Mouse (Mus musculus) embryonic facial prominence, embryonic 12.5 days (tissue): ENCODE data around the gene Cbfa2t2. TPM values are rescaled to one million over a fixed set of nuclear protein-coding genes. Genes with fewer than 3 reads are reported as not detected.

Source experiments
- ATAC-seq: fragments of 200-750 bp; cut with Nextera tagmentation; 2 replicates; pipeline ENCODE4 v1.8.0; 2017; ENCODE audit not compliant: insufficient number of reproducible peaks, insufficient read depth, low FRiP score, low TSS enrichment
- H3K27ac ChIP-seq: fragments of 300-500 bp; sonication (generic); 2 replicates; pipeline ENCODE4 v1.5.1; 2016; ENCODE audit warnings: mild to moderate bottlenecking
- H3K27me3 ChIP-seq: fragments of 300-500 bp; sonication (generic); 2 replicates; pipeline ENCODE4 v1.6.1; 2016; ENCODE audit warnings: mild to moderate bottlenecking, moderate library complexity
- H3K36me3 ChIP-seq: fragments of 300-500 bp; sonication (generic); 2 replicates; pipeline ENCODE4 v1.6.1; 2016; ENCODE audit warnings: mild to moderate bottlenecking
- H3K4me1 ChIP-seq: fragments of 300-500 bp; sonication (generic); 2 replicates; pipeline ENCODE4 v1.6.1; 2016
- H3K4me2 ChIP-seq: fragments of 300-500 bp; sonication (generic); replicated peaks from 2 replicates; pipeline ENCODE4 v1.6.1; 2016; ENCODE audit warnings: mild to moderate bottlenecking, moderate library complexity
- H3K4me3 ChIP-seq: fragments of 300-500 bp; sonication (generic); 2 replicates; pipeline ENCODE4 v1.5.1; 2016; ENCODE audit warnings: mild to moderate bottlenecking
- H3K9ac ChIP-seq: fragments of 300-500 bp; sonication (generic); 2 replicates; pipeline ENCODE4 v1.6.1; 2016; ENCODE audit warnings: mild to moderate bottlenecking, moderate library complexity
- H3K9me3 ChIP-seq: fragments of 300-500 bp; sonication (generic); 2 replicates; pipeline ENCODE4 v1.6.1; 2016; ENCODE audit warnings: mild to moderate bottlenecking, moderate library complexity
- WGBS: fragments of 180-500 bp; shearing (Covaris S2); methylation state at CpG from one replicate; pipeline ENCODE4 v1.1.7; 2016; 5-methylcytosine and 5-hydroxymethylcytosine counted together
- polyA plus RNA-seq: library from polyadenylated mRNA; unstranded; fragments of >200 nt; fragmentation: Nextera tagmentation; extraction: Ambion mirVana; gene quantifications from 2 replicates; pipeline ENCODE4 v1.2.1, GENCODE M21; 2016

Gene Cbfa2t2
- polyA plus RNA-seq, 1 experiment from 2014 or later = 65.3 TPM

DNA sequence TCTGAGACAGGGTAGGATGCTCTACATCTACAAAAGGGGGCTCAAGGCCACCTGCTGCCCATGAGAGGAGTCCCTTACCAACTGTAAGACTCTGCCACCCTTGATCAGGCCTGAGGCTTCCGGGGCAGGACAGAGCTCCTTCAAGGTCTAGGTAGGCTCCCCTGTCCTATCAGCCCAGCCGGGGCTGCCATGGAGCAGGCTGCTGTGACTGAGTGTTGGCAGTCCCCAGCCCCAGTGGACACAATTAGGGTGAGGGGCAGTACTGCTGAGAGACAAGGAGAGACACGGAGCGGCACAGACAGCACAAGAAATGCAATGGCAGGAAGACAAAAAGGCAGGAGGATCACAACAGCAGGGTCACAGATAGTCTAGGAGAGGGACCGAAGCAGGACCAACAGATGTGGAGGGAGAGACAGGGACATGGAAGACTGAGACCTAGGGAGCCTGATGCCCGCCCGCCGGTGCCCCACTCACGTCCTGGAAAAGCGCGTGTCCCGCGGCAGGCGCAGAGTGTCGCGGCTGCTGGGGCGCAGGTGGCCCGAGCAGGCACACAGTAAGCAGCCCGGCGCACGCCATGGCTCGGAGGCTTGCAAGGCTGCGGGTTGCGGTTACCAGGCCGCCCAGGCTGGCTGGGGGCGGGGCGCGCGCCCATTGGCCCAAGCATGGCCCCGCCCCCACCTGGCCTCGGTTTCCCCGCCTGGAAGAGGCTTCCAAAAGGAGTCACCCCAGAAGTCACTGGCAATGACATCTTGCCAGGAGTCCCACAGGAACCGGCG, 122.2 kb downstream of the Cbfa2t2 start, which contains the start of gene Necab3:
Necab3 (minus strand) TSS at position 627 of the 776 bp plus-strand sequence.
- Histone ChIP-seq H3K4me1 (peaks cover 18% of the 10 kb centered on the region), H3K36me3 (peaks cover 29% of the 10 kb centered on the region), H3K4me2 (peak within 1 kb of the TSS; percentile 59), H3K9ac (peak within 1 kb of the TSS; percentile 45), H3K4me3 (peak within 1 kb of the TSS; percentile 33), H3K27me3 (0 out of 2 replicates have a peak, but pooled peaks cover 6% of the 10 kb centered on the region), H3K9me3 (no peaks in the 10 kb centered on the region), H3K27ac (no peak within 1 kb of the TSS)
- WGBS = 5% methylated on average over 34 of the region's 34 CpGs
- ATAC-seq = no peak

- Histone ChIP-seq H3K27me3 (no peaks in the 10 kb centered on the region), H3K36me3 (peaks cover 38% of the 10 kb centered on the region), H3K27ac (no peak overlapping the region), H3K4me3 (no peak overlapping the region), H3K9ac (no peak overlapping the region), H3K9me3 (no peaks in the 10 kb centered on the region), H3K4me2 (no peak overlapping the region), H3K4me1 (peaks cover 34% of the 10 kb centered on the region)
- WGBS = 90% methylated on average over 22 of the region's 22 CpGs
- ATAC-seq = no peak
These were observed 127.4 kb downstream of the Cbfa2t2 start for GRCm38 (mm10) chr2:154563612-154564170.

DNA sequence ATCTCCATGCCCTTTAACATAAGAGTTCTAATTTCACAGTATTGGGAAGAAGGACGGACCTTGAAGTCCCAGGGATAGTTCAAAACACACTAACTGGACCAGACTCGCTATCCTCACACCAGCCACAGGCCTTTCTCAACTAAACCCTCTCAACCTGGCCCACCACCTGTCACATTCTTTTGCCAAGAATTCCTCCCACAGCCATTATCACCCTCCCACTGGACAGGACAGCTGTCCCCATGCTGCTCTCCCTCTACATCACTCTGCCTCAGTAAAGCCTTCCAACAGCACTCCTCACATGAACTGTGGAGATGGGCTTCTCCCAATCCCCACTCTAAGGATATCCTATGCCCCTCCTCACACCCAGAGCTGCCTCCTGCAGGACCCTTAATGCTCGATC, 129.3 kb downstream of the Cbfa2t2 start:
- H3K4me3 ChIP-seq = no peak overlapping the region
- no peak overlapping the region for H3K9ac ChIP-seq
- WGBS = 83% methylated on average over 3 of the region's 3 CpGs
- no peak for ATAC-seq
- no peak overlapping the region for H3K4me2 ChIP-seq
- peaks cover 31% of the 10 kb centered on the region for H3K4me1 ChIP-seq
- H3K27ac ChIP-seq = 0 out of 2 replicates have a peak overlapping the region, but pooled peaks have one; percentile 30
- H3K36me3 ChIP-seq = peaks cover 31% of the 10 kb centered on the region
- no peaks in the 10 kb centered on the region for H3K27me3 ChIP-seq
- H3K9me3 ChIP-seq = no peaks in the 10 kb centered on the region

GRCm38 (mm10) chr2:154566641-154567040, 130.4 kb downstream of the Cbfa2t2 start:
- no peak overlapping the region for H3K4me3 ChIP-seq
- H3K9me3 ChIP-seq = no peaks in the 10 kb centered on the region
- H3K27me3 ChIP-seq = no peaks in the 10 kb centered on the region
- peak overlapping the region; percentile 86; the same call in 1 of the 2 replicates for H3K4me2 ChIP-seq
- peaks cover 31% of the 10 kb centered on the region for H3K4me1 ChIP-seq
- 45% methylated on average over 8 of the region's 8 CpGs for WGBS
- 0 out of 2 replicates have a peak overlapping the region, but pooled peaks have one; percentile 36 for H3K27ac ChIP-seq
- peaks cover 23% of the 10 kb centered on the region for H3K36me3 ChIP-seq
- peak overlapping the region; percentile 27; the same call in 1 of the 2 replicates for H3K9ac ChIP-seq
- ATAC-seq = no peak

DNA sequence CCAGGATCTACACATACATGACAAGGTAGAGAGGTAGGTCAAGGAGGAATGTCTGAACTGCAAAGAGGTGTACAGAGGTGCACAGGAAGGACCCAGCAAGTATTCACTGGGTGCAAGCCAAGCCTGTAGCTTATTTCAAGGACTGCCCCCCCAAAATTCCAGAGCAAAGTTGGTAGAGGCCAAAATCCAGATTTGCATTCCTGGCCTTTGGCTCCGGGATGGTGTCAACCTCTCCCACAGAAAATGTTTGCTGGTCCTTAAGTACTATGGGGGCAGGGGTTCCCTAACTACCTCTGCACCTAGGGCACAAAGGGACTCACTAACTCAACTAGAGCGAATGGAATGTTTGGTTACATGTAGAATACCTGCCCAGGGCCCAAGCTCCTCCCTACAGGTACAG, 131.5 kb downstream of the Cbfa2t2 start:
- peaks cover 16% of the 10 kb centered on the region for H3K36me3 ChIP-seq
- H3K27ac ChIP-seq = peak overlapping the region; percentile 63; the same call in 1 of the 2 replicates
- H3K4me3 ChIP-seq = peak overlapping the region; percentile 87
- H3K9me3 ChIP-seq = no peaks in the 10 kb centered on the region
- peak overlapping the region; percentile 86 for H3K4me2 ChIP-seq
- peaks cover 31% of the 10 kb centered on the region for H3K4me1 ChIP-seq
- no peak overlapping the region for H3K9ac ChIP-seq
- ATAC-seq = no peak
- no peaks in the 10 kb centered on the region for H3K27me3 ChIP-seq
- WGBS = 80% methylated on average over 2 of the region's 2 CpGs

DNA sequence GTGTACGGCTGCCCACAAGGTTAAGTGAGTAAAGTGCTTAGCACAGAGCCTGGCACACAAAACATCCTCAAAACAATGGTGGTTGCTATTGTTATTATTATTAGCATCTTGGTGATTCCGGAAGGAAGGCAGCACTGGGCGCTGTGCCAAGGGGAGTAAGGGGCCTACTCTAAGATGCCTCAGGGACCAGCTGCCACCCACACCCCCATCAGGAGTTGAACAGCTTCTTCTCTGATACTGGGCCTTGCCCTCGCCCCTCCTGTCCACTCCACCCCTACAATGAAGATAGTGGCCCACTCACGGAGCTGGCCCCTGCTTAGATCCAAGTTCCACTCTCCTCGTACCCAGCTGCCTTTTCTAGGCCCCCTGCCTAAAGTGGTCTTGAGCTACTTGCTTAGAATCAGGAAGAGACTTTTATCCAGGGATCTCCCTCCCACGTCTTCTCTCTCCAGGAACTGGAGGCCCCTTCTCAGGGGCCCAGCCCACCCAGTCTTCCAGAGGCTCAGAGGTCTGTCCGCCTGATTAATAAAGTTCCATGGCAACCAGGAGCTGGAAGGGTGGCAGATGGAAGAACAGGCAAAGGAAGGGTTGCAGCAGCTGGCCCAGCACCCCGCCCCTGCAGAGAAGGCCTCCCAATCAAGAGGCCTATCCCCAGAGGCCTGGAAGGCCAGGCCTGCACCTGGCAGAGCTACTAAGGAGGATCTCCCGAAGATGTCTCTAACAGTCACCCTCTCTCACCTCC, 132.2 kb downstream of the Cbfa2t2 start:
- Histone ChIP-seq H3K27ac (peak overlapping the region; percentile 88), H3K4me2 (peak overlapping the region; percentile 86), H3K36me3 (peaks cover 9% of the 10 kb centered on the region), H3K9me3 (no peaks in the 10 kb centered on the region), H3K9ac (peak overlapping the region; percentile 80), H3K4me1 (peaks cover 31% of the 10 kb centered on the region), H3K27me3 (no peaks in the 10 kb centered on the region), H3K4me3 (peak overlapping the region; percentile 87)
- WGBS = 25% methylated on average over 10 of the region's 10 CpGs
- ATAC-seq = no peak

DNA sequence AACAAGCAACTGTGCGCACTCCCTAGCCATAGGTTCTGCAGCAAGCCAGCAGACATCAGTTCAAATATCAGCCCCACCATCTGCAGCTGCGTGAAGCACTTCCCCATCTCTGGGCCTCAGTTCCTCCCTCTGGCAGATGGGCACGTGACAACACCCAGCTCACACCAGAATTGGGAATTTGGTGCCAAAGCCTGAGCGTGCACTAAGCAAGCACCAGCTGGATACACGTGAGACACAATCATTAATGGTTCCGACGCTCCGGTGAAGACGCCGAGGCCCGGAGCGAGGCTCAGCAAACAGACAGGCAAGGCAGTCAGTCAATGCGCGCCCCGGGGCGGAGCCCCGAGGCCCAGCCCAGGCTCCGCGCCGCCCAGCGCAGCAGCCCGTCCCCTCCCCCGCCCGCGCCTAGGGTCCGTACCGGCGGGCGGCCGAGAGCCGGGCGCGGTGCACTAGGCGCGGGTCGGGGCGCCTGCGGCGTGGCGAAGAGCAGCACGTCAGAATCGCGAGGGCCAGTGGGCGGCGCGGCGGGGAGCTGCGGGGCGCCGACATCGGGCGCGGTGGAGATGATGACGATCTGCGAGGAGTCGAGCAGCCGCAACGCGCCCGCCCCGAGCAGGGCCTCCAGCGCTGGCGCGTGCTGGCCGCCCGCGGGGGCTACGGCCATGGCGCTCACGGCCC, 132.9 kb downstream of the Cbfa2t2 start:
- H3K4me3 ChIP-seq = peak overlapping the region; percentile 87
- H3K27me3 ChIP-seq = no peaks in the 10 kb centered on the region
- peaks cover 31% of the 10 kb centered on the region for H3K4me1 ChIP-seq
- H3K9me3 ChIP-seq = no peaks in the 10 kb centered on the region
- peak overlapping the region; percentile 80 for H3K9ac ChIP-seq
- 0 out of 2 replicates have a peak, but pooled peaks cover 1% of the 10 kb centered on the region for H3K36me3 ChIP-seq
- peak overlapping the region; percentile 86 for H3K4me2 ChIP-seq
- WGBS = under 1% methylated on average over 51 of the region's 70 CpGs
- ATAC-seq = peak; percentile 75
- H3K27ac ChIP-seq = peak overlapping the region; percentile 88

GRCm38 (mm10) chr2:154569836-154570286, 133.6 kb downstream of the Cbfa2t2 start, which contains the start of gene E2f1:
TSS of gene E2f1 (minus strand) at chr2:154569892.
- peak within 1 kb of the TSS; percentile 86 for H3K4me2 ChIP-seq
- H3K27ac ChIP-seq = peak within 1 kb of the TSS; percentile 88
- ATAC-seq = peak; percentile 96
- H3K9me3 ChIP-seq = no peaks in the 10 kb centered on the region
- H3K4me3 ChIP-seq = peak within 1 kb of the TSS; percentile 87
- no peaks in the 10 kb centered on the region for H3K27me3 ChIP-seq
- under 1% methylated on average over 37 of the region's 44 CpGs for WGBS
- peaks cover 31% of the 10 kb centered on the region for H3K4me1 ChIP-seq
- H3K9ac ChIP-seq = peak within 1 kb of the TSS; percentile 80
- H3K36me3 ChIP-seq = no peaks in the 10 kb centered on the region

DNA sequence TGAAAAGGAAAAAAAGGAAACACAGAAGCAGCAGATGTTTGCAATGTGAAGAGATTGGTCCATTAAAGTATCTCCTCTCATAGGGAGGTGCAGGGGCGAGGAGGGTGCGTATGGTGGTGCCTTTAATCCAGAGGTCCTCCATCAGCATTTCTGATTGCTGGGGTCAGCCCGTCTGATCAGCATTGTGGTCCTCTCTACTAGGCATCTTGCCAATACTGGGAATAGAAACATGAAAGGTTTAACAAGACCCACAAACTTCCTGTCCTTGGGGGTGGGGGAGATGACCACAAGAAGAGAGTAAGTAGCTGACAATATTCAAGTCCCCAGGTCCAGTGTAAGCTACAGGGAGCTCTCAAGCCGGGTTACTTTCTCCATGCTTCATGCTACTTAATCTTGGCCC, 134.4 kb downstream of the Cbfa2t2 start:
- no peaks in the 10 kb centered on the region for H3K9me3 ChIP-seq
- peaks cover 31% of the 10 kb centered on the region for H3K4me1 ChIP-seq
- H3K4me2 ChIP-seq = no peak overlapping the region
- no peaks in the 10 kb centered on the region for H3K27me3 ChIP-seq
- 0 out of 2 replicates have a peak overlapping the region, but pooled peaks have one; percentile 87 for H3K4me3 ChIP-seq
- no peaks in the 10 kb centered on the region for H3K36me3 ChIP-seq
- no peak overlapping the region for H3K27ac ChIP-seq
- no peak overlapping the region for H3K9ac ChIP-seq
- WGBS = 74% methylated on average over 4 of the region's 4 CpGs
- ATAC-seq = no peak

GRCm38 (mm10) chr2:154571266-154571665, 135.0 kb downstream of the Cbfa2t2 start:
- Histone ChIP-seq H3K27me3 (no peaks in the 10 kb centered on the region), H3K4me1 (peaks cover 27% of the 10 kb centered on the region), H3K4me2 (no peak overlapping the region), H3K9me3 (no peaks in the 10 kb centered on the region), H3K36me3 (no peaks in the 10 kb centered on the region), H3K27ac (no peak overlapping the region), H3K4me3 (no peak overlapping the region), H3K9ac (no peak overlapping the region)
- no peak for ATAC-seq
- 82% methylated on average over 4 of the region's 4 CpGs for WGBS

- no peak overlapping the region for H3K4me3 ChIP-seq
- no peak overlapping the region for H3K9ac ChIP-seq
- H3K27ac ChIP-seq = no peak overlapping the region
- H3K36me3 ChIP-seq = no peaks in the 10 kb centered on the region
- ATAC-seq = no peak
- no peaks in the 10 kb centered on the region for H3K9me3 ChIP-seq
- peaks cover 24% of the 10 kb centered on the region for H3K4me1 ChIP-seq
- 67% methylated on average over 8 of the region's 8 CpGs for WGBS
- H3K4me2 ChIP-seq = no peak overlapping the region
- no peaks in the 10 kb centered on the region for H3K27me3 ChIP-seq
These were observed 135.7 kb downstream of the Cbfa2t2 start for GRCm38 (mm10) chr2:154571976-154572375.
